Mouse (Mus musculus): ENCODE measurements around the gene Ldoc1. TPM values are rescaled to one million over a fixed set of nuclear protein-coding genes. Genes with fewer than 3 reads are reported as not detected.

Ldoc1 gene
- 1 to 10 TPM; 1.0 to 2.0 TPM for total RNA-seq (2021)
- long read RNA-seq, experiment 1, partial matches to known transcripts = 0 of 2 reads
- long read RNA-seq, experiment 1, other reads (novel, unspliced or antisense) = 1 of 2 reads
- long read RNA-seq, experiment 2, partial matches to known transcripts = 0 of 2 reads
- long read RNA-seq, experiment 2, other reads (novel, unspliced or antisense) = 0 of 2 reads

DNA sequence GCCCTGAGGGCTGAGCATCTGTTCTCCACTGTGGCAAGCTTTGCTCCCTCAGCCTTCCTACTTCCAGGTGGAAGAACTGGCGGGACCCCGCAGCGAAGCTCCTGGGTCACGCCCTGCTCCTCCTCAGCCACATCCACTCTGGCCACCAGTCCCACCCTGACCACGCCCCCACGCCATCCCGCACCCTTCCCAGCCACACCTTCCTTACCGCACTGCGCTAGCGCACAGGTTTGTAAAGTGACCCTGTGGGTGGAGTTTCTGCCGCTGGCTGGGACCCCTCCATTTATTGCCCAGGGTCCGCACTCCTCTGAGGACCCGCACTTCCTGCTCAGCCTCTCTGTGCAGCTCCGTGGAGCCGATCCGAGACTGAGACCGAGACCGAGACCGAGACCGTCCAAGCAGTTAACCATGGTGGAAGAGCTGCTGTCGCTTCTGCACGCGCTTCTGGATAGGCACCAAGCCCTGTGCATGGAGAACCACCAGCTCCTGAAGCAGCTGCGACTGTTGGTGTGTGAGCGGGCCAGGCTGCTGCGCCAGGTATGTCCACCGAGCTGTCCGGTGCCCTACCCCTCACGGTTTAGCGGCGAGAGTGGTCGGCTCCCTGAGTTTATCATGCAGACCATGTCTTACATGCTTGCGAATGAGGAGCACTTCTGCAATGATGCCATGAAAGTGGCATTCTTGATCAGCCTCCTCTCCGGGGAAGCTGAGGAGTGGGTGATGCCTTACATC lies at the start of gene Ldoc1:
TSS of gene Ldoc1 (plus strand) at position 196 of the 732 bp plus-strand sequence.
- DNase-seq = no peak

DNA sequence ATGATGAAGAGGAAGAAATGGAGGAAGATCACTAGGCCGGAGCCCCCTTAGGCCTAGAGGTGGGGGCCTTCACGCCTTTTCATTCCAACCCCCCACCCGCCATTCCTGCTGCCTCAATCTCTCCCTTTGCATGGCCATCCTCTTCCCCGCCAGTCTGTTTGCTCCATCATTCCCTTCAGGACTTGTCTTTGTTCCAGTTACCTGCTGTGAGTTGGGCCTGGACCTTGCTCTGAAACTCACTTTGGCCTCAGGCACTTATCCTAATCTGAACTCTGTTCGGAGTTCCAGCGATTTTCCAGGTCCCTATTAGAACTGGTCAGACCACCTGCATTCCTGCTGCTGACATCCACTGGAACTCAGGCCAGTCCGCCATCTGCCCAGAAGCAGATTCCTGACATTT lies 834 bp downstream of the Ldoc1 start:
- DNase-seq = no peak

DNA sequence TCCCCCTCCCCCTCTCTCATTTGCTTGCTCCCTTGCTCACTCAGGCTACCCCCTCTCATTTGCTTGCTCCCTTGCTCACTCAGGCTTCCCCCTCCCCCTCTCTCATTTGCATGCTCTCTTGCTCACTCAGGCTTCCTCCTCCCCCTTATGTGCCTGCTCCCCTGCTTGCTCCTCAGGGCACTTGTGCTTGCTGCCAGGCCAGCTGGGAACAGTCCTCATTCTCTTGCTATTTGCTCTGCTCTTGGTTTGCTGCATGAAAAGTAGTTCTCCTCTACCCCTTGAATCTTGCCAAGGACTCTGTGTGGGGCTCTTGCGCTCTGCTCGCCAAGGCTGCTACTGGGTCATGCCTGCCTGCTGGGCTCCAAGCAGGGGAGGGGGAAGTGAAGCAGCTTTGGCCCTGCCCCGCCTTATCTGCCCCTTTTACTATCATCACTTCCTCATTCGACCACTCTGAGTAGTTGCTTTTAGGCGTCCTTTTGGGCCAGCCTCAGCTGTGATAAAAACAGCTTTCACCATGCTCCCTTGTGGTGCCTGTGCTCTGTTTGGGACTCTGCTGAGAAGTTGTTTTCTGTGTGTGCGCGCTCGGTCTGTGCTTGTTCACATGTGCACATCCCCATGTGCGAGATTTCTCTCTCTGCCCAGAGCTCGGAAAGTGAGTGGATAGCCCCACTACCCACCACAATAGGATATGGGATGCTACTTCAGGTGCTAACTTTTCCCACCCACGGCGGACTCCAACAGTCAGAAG lies 13.2 kb downstream of the Ldoc1 start:
- no peak for DNase-seq

GRCm38 (mm10) chrX:61723029-61723980 lies 14.0 kb downstream of the Ldoc1 start:
- DNase-seq = no peak

- DNase-seq = no peak
These were observed 18.4 kb downstream of the Ldoc1 start for GRCm38 (mm10) chrX:61727516-61728310.
